Mouse (Mus musculus) retina, postnatal 1 day (tissue): ENCODE measurements around the gene Rnf31.

Experiments used
- DNase-seq: peaks from one replicate; pipeline ENCODE4 v3.0.0-alpha.2; 2012

Gene Rnf31

DNA sequence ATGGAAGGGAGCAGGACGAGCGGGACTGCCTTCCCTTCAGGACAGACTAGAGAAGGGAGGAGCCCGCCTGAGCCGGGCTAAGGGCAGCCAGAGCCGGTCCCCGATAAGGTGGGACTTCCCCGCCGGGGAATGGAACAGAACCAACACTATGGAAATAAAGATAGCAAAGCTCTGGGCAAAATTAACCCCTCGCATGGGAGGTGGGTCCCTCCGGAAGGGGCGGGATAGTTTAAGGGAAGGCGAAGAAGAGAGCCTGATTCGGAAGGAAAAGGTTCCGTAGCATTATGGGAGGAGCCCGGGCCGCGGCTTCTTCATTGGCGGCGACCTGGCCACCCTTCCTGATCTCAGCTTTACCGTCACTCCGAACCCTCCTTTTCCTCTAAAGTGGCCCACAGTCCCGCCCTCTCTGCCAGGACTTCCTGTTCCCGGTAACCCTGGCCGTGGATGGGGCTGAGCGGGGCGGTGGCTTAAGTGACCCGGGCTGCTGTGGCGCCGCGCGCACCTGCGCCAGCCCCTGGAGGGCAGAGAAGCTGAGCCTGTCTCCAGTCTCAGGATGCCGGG, at the start of gene Rnf31:
Gene Rnf31, plus strand, starts transcription at position 378 of the 561 bp plus-strand sequence.
- peak; percentile 97 for DNase-seq

DNA sequence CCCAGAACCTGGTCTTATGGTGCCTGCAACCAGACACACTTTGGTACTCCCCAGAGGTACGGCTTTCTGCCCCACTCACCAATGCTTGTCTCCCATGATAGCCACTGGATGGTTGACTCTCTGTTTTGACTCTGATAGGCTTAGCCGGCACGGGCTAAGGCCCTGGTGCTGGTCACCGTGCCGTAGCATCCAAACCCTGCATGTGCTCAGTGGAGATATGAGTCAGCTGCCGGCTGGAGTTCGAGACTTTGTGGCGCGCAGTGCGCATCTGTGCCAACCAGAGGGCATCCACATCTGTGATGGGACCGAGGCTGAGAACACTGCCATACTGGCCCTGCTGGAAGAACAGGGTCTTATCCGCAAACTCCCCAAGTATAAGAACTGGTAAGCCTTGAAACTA, 49.2 kb upstream of the Rnf31 start:
- no peak for DNase-seq

DNA sequence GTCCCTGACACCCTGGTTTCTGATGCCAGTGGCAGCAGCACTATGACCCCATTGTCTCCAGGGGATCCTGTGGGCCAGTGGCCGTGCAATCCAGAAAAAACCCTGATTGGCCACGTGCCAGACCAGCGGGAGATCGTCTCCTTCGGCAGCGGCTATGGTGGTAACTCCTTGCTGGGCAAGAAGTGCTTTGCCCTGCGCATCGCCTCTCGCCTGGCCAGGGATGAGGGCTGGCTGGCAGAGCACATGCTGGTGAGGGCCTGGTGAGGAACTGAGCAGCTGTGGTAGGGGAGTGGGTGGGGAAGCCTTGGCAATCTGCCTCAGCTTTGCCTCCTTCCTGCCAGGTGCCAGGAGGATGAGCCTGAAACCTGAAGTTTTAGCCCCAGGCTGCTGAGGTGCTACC, 47.2 kb upstream of the Rnf31 start:
- DNase-seq, result no peak

DNA sequence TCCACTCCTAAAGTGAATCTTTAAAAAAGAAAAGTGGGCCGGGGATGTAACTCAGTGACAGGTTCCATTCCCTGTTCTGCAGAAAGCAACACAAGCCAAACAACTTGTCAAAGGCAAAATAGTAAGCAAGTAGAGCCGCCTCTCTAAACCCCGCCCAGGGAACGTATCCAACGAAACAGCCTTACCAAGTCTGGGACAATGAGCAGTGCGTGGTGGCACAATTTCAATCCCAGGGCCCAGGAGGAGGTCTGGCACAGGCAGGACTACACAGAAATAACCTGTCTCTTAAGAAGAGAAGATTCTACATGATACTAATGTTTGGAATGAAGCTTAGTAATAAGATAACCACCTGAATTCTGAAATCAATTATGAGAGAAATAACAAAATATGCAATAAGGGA, 41.3 kb upstream of the Rnf31 start:
- DNase-seq, result no peak

DNA sequence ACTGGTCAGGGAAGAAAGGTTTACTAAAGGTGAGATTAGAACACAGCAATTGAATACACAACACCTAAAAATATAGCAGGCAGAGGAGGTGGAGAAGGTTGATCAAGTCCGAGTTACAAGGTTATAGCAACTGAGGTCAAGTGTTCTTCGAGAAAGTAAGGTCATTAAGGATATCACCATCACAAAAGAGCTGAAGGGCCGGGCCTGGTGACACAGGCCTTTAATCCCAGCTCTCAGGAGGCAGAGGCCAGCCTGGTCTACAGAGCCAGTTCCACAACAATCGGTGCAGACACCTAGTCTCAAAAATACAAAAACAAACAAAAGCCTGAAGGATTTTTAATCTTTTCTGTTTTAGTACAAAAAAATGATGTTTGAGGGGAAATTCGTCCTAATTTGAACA, 40.2 kb upstream of the Rnf31 start:
- DNase-seq, result no peak

DNA sequence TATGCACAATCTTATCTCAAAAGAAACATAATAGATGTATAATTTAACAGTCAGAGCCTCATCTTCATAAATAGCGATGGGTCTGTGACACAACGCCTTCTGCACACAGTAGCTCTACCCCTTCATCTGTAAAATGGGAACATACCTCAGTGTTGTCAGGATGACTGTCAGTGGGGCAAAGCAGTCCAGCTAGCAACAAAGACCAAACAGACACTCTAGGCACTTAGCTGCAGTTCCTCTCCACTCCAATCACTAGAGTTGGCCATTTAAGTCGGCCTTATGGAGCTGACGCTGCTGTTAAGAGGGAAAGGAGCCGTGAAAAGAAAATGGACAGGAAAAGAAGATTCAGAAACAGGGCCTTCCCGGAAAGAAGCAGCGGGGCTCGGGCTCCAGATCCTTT, 39.7 kb upstream of the Rnf31 start:
- DNase-seq, result no peak

DNA sequence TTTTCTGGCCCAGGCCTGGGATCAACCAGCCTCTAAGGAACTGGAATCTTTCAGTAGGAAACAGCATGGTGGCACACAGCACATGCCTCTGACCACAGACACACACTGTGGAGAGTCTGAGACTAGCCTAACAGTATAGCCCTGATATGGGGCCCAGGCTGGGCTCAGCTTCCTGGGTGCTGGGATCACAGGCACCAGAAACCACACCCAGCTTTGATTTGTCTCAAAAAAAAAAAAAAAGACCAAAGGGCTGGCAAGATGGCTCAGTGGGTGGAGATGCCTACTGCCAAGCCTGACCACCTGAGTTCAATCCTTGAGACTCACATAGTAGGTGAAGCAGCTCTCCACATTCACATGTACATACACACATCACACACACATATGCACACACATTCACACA, 36.9 kb upstream of the Rnf31 start:
- DNase-seq, result no peak

DNA sequence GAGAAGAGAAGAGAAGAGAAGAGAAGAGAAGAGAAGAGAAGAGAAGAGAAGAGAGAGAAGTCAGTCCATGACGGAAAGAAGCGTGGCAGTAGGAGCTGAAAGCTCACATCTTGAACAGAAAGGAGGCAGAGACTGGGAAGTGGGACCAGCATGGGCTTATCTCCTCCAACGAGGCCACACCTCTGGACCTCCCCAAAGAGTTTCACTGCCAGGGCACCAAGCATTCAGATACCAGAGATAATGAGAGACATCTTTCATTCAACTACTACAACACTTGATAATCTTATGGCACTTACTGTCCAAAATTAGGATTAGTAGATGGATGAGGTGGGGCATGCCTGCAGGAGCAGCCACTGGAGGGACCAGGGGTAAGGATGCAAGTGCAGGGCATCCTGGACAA, 35.7 kb upstream of the Rnf31 start:
- no peak for DNase-seq

DNA sequence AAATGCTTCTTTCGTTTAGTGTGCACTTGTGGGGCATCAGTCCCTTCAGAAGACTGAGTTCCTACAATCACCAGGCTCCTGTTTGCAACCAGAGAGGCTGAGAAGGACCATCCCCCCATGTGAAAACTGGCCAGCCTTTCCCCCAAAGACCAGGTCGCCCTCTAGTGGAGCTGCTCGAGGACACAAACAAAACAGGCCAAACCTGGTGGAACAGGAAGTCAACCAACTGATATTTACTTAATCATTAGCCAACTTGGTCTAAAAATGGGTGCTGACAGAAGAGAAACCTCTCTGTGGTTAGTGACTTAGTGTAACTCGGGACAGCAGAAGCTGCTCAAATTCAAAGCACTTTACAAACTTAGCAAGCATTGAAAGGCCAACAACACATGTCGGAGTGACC, 34.5 kb upstream of the Rnf31 start:
- peak; percentile 78 for DNase-seq

DNA sequence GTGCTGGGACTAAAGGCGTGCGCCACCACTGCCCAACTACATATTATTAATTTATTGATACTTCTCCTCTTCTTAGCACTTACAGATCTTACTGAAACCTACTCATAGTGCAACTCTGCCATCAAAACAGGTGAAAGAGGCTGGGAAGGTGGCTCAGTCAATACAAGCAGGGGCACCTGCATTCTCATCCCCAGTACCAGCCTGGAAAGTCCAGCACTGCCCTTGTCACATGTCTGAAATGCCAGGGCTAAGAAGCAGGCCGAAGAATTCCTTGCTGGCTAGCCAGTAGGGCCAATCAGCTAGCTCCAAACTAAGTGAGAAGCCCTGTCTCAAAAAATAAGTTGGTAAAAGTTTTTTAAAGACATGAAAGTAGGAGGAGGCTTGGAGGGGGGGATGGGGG, 33.9 kb upstream of the Rnf31 start:
- no peak for DNase-seq

DNA sequence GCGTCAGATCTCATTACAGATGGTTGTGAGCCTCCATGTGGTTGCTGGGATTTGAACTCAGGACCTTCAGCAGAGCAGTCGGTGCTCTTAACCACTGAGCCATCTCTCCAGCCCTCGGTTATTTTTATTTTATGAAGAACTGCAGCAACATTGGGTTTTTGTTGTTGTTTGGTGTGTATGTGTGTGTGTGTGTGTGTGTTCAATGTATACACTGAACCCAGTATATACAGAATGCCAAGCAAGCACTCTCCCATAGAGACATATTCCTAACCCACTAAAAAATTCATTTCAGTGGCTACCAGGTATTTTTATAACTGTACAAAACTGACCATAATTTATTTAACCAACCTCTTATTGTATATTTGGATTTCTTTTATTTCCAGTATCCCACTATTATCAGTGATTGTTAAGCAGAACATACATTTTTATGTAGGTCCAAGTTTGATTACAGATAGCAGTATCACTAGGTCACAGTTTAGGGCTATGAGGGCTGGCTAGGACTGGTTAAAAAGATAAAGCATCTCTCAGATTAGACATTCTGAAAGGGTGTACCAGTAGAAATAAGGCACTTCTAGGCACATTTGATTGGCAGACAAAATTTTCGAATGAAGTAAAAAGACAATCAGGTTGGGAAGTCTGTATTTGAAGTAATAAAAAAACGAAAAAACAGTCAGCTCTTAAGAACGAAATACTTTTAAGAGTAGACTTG, 32.6 kb upstream of the Rnf31 start:
- no peak for DNase-seq

DNA sequence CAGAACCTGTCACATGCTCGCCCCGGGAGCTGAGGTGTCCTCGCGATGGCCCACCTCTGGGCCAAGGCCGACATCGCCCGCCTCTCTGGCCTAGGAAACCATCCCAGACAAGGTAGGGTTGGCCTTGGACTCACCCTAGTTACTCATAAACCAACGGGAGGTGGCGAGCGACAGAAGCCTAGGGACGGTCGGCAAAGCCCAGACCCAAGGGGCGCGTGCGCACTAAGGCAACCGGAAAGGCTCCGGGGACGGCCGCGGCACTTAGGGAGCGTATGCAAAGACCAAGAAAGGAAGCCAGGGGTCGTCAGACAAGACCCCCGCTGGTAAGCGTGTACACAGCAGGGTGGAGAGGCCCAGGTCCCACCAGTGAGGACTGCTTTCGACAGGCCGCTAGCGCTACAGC, 31.7 kb upstream of the Rnf31 start, which contains the start of gene Dcaf11:
Gene Dcaf11, plus strand, starts transcription at position 208 of the 403 bp plus-strand sequence.
- DNase-seq, result peak; percentile 97

DNA sequence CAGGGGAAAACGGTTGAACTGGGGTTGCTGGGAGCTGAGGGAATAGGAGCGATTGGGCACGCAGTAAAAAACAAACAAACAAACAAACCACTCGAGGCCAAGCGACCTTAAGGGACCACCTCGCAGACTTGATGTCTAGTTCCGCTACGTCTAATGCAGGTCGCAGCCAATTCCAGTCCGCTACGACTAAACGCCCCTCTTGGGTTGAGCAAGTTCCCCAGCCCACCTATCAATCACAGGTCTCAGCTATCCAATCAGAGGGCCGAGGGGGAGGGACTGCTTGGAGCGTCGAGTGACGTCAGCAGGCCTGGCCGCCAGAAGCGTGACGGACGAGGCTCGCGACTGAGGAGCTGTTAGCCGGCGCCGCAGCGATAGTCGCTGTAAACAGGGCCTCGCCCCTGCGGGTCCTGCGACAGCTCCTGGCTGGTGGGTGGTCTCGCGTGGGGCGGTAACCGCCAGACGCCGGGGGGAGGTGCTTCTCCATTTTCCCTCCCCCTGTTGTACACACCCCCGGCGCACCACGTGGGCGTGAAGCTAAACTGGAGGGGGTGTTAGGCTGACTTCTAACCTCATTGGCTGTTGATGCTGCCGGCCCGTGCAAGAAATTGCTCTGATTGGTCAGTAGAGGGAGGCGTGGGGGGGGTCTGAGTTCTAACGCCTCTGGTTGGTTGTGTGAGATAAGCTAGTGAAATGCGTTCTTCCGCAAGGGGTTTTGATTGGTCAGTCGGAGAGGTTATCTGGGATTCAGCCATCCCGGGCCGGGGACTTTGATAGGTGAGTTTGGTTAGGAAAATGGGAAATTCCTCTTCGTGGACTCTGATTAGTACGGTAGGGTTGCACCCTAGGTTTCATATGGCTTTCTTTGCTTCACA, 31.1 kb upstream of the Rnf31 start, which contains the start of gene A730061H03Rik:
Gene A730061H03Rik, minus strand, starts transcription at position 205 of the 872 bp plus-strand sequence.
- peak; percentile 100 for DNase-seq

DNA sequence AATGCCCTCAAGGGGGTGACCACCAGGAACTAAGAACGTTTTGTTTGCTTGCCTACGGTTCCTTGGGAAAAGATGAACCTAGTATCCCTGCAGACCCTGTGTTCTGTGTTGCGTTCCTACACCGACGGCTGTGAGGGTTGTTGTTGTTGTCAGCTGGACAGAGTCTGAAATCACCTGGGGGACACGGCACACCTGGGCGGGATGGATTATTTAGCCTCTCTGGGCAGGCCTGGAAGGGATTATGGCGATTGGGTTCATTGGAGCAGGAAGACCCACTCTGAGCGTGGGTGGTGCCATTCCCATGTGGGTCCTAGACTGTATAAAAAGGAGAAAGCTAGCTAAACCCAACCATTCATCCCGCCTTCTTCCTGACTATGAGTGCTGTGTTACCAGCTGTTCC, 29.6 kb upstream of the Rnf31 start:
- DNase-seq, result no peak

DNA sequence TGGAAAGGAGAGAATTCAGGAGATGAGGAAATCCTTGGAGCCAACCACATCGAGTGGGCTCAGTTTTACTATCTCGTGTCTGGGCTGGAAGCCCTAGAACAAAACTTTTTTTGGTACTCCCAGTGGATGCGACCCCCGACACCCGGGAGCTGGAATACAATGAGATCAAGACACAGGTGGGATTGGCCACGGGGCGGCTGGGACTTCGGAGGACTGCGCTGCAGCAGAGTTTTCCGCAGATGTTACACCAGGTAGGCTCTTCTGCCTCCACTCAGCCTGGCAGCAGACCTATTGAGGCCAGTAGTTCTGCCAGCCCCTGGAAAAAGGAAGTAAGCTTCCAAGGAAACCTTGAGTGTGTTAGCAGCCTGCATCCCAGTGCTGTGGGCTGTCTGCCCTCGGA, 28.3 kb upstream of the Rnf31 start:
- DNase-seq, result no peak

DNA sequence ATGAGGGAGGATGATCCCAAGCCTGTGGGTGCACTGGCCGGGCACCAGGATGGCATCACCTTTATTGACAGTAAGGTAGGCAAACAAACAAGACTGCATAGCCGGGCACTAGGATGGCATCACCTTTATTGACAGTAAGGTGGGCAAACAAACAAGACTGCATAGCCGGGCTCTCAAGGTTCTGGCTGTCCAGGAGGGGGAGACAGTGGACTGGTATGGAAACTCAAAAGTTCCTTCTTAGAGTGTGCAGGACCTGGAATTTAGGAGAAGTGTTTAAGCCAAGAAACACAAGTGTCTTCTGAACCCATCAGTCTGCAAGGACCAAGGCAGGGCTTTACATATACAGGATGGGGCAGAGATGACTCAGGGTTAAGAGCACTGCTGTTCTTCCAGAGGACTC, 25.8 kb upstream of the Rnf31 start:
- DNase-seq, result no peak

DNA sequence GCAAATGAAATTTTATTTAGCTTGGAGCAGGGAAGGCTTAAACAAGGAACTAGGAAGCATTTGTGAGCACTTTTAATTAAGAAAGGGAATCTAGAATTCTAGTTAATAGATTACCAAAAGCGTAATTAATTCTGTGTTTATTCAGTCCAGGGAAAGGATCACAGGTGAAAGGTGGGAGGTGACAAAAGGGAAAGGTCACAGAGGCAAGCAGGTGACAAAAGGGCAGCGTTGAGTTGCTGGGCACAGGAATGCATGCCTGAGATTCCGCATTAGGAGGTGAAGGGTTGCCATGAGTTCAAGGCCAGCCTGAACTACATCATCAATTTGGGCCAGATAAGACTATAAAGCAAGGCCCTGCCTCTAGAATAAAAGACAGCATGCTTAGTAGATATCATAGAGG, 24.0 kb upstream of the Rnf31 start:
- no peak for DNase-seq

DNA sequence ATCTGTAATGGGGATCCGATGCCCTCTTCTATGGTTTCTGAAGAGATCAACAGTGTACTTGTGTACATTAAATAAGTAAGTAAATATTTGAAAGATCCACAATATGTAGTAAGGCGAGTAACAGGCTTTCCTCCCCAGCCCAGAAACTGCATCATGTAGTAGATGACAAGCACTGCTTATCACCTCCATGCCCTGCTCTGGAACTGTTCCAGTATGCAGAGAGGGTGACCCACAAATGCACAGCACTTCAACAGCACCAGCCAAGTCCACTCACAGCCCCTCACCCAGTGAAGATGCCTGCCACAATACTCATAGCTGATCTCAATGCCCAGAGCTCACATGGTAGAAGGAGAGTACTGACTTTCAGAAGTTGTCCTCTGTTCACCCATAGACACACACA, 20.9 kb upstream of the Rnf31 start:
- no peak for DNase-seq

DNA sequence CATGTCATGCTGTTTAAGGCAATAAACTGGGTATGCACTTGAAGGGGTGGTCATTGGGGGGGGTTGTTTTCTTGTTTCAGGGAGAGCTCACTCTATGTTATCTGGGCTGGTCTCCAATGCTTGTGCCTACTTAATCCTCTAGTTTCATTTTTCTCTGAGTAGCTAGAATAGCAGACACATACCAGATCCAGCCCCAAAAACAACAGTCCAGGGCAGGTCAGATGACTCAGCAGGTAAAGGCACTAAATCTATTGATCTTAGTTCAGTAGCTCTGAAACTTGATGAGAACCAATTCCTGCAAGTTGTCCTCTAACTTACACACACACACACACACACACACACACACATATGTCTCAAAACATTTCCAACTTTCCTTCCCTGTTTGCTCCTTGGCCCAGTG, 19.7 kb upstream of the Rnf31 start:
- no peak for DNase-seq

DNA sequence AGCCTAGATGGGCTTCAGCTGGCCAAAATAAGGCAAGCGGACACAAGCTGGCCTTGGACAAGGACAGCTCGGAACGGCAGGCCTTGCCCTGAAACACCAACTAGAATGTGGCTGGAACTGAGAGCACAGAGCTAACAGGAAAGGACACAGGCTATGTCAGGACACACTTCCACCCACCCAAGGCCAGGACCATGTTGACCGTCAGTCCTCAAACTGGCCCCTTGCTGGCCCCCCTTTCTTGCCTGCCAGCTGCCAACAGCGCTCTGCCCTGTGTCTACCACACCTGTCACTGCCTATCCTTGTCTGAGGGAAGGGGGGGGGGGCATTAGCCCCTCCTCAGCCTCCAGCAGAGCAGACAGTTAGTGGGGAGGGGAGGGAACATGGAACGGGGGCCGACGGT, 16.2 kb upstream of the Rnf31 start, which contains the start of gene Fitm1:
Gene Fitm1, plus strand, starts transcription at position 316 of the 400 bp plus-strand sequence.
- DNase-seq, result no peak

DNA sequence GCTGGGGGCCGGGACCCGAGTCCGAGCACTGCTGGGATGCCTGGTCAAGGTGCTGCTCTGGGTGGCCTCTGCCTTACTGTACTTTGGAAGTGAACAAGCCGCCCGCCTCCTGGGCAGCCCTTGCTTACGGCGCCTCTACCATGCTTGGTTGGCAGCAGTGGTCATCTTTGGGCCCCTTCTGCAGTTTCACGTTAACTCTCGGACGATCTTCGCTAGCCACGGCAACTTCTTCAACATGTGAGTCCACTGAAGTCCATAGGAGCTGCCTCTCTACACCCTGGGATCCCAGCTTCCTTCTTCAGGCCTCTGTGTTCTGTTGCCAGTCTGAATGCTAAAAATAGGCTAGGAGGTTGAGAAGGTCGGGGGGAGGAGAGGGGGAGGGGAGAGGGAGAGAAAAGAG, 15.8 kb upstream of the Rnf31 start:
- DNase-seq, result no peak

DNA sequence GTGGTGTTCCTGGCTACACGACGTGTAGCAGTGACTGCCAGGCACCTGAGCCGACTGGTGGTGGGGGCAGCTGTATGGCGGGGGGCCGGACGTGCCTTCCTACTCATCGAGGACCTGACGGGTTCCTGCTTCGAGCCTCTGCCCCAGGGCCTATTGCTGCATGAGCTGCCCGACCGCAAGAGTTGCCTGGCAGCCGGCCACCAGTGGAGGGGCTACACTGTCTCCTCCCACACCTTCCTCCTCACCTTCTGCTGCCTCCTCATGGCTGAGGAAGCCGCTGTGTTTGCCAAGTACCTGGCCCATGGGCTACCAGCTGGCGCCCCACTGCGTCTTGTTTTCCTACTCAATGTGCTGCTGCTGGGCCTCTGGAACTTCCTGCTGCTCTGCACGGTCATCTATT, 15.1 kb upstream of the Rnf31 start:
- DNase-seq, result no peak

DNA sequence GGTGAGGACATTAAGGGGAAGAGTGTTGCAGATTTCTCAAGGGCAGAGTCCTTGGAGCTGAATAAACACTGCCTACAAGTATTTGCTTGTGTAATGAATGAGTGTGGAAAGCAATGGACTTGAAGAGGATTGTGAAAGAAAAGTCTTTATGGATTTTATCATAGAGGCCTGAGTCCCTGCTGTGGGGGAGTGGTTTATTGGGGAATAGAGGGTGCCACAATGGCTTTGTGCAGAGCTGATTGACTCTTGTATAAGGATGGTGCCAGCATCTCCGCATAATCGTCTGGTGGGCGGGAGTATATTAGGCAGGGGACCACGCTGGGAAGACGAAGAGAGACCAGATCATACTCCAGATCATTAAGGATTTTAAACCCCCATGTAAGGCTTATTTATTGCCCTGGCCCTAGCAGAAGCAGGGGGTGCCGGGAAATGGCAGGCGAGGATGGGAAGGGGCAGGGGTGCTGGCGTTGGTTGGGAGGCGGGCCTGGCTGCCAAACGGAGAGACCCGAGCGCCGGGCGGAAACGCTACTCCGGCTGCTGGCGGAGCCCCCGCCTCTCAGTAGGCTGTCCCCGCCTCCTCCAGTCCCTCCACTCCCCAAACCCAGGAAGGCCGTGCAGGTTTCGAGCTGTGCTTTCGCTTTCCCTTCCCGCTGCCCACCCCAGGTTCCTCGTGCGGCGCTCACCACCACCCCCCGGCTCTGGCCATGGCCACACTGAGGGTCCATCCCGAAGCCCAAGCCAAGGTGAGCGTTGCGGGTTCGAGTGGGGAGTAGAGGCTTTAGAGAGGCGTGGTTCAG, 13.4 kb upstream of the Rnf31 start, which contains the start of gene Psme1:
Gene Psme1, plus strand, starts transcription at position 253 of the 797 bp plus-strand sequence.
- peak; percentile 86 for DNase-seq
